Mouse (Mus musculus): Measurements from ENCODE around the gene Ptrhd1. TPM values are rescaled to one million over a fixed set of nuclear protein-coding genes. Genes with fewer than 3 reads are reported as not detected.

Ptrhd1 gene
- total and polyA plus RNA-seq, 3 experiments, result 3.6 to 9.3 (median 6.7) TPM

- peak; percentile 83 for TF ChIP-seq POLR2A (IDR thresholded peaks at IDR 0.05; ENCODE audit: low read depth, low read length)
Observed at GRCm38 (mm10) chr12:4233572-4234508, at the start of gene Ptrhd1, which contains the start of gene Cenpo (continued).

- in situ Hi-C loops (cut with MboI; ENCODE audit: low pct_ligation_motif_present, low pct_unique_long_range_greater_than_20kb, low sequenced_read_pairs), result no loop called here
- TF ChIP-seq MEF2A (IDR thresholded peaks at IDR 0.05; ENCODE audit: borderline replicate concordance, low read depth, low read length) (no peak), TBP (conservative IDR thresholded peaks at IDR 0.05; ENCODE audit: low read depth, low read length) (no peak), NELFE (IDR thresholded peaks at IDR 0.05; ENCODE audit: low read depth, low read length) (no peak), ELF1 (IDR thresholded peaks at IDR 0.05; ENCODE audit: low read depth, low read length) (no peak), POLR2AphosphoS2 (IDR thresholded peaks at IDR 0.05; ENCODE audit: low read depth, low read length) (no peak), MYC (IDR thresholded peaks at IDR 0.05; ENCODE audit: low read depth, low read length) (no peak), MAZ (IDR thresholded peaks at IDR 0.05; ENCODE audit: low read depth, low read length) (no peak), ZMIZ1 (IDR thresholded peaks at IDR 0.05; ENCODE audit: low read depth, low read length) (no peak), CHD1 (IDR thresholded peaks at IDR 0.05; ENCODE audit: low read depth, low read length) (no peak), JUN (IDR thresholded peaks at IDR 0.05; ENCODE audit: insufficient read depth, low read depth, low read length) (no peak), NRF1 (IDR thresholded peaks at IDR 0.05; ENCODE audit: low read depth, low read length) (no peak), RAD21 (IDR thresholded peaks at IDR 0.05; ENCODE audit: low read depth, low read length) (no peak), UBTF (IDR thresholded peaks at IDR 0.05; ENCODE audit: low read depth, low read length) (no peak), USF2 (conservative IDR thresholded peaks at IDR 0.05; ENCODE audit: low read depth, low read length) (no peak), PAX5 (IDR thresholded peaks at IDR 0.05; ENCODE audit: low read length) (no peak)
- dilution Hi-C loops (cut with MboI; ENCODE audit: extremely low pct_ligation_motif_present, extremely low pct_unique_long_range_greater_than_20kb, low sequenced_read_pairs), result no loop called here
Observed at GRCm38 (mm10) chr12:4184648-4185047, 49.2 kb upstream of the Ptrhd1 start.

More at GRCm38 (mm10) chr12:4184648-4185047, 49.2 kb upstream of the Ptrhd1 start:
- H3K9me3 ChIP-seq (replicated peaks; ENCODE audit: low read length), result no peaks in the 10 kb centered on the region
- H3K36me3 ChIP-seq (replicated peaks in 1 of 2; ENCODE audit: control insufficient read depth in 1 of 2, insufficient read depth in 1 of 2, low read length in 1 of 2), result no peaks in the 10 kb centered on the region
- no peaks in the 10 kb centered on the region for H3K27me3 ChIP-seq (replicated peaks)
- H3K4me3 ChIP-seq (replicated peaks in 1 of 3; ENCODE audit: low read depth in 2 of 3, low read length in 2 of 3, poor library complexity in 1 of 3), result no peak overlapping the region
- no peaks in the 10 kb centered on the region for H3K79me2 ChIP-seq (replicated peaks; ENCODE audit: control insufficient read depth, extremely low read depth, insufficient read depth, poor library complexity, severe bottlenecking)
- H3K9ac ChIP-seq (ENCODE audit: insufficient read depth, low read depth), result no peak overlapping the region
- H3K27ac ChIP-seq (ENCODE audit: insufficient read depth, low read depth), result no peak overlapping the region
- H3K4me1 ChIP-seq (ENCODE audit: control insufficient read depth in 1 of 2, insufficient read depth in 2 of 2), result peaks cover under 1 to 18% of the 10 kb centered on the region in 2 experiments; a peak in 3 of 4 replicates
- DNase-seq (ENCODE audit: extremely low read depth), result no peak
- no peak overlapping the region for H3K4me2 ChIP-seq (ENCODE audit: insufficient read depth, low read depth, poor library complexity, severe bottlenecking)
